8 mouse cellular contexts compared by ENCODE assay signal in genomic region chr13:43480957-43481858, GRCm38 (mm10). TPM values are rescaled to one million over a fixed set of nuclear protein-coding genes. Genes with fewer than 3 reads are reported as not detected.
DNase-seq lines count a peak whose midpoint lies in the region; ATAC-seq and TF ChIP-seq lines count a peak whose summit lies in the region.

TSS of gene Ranbp9 (minus strand) at chr13:43481282.

- peak; percentile 77 for ATAC-seq in erythroblast, adult 5-6 weeks (replicated peaks; ENCODE audit: low FRiP score, poor library complexity, severe bottlenecking)
- ATAC-seq in heart, embryonic 11.5 days (replicated peaks; ENCODE audit: insufficient number of reproducible peaks, low FRiP score, low TSS enrichment) = peak; percentile 84
- ATAC-seq in kidney, embryonic 15.5 days (replicated peaks; ENCODE audit: low FRiP score) = peak; percentile 87
- peak; percentile 85 for ATAC-seq in limb, embryonic 15.5 days (ENCODE audit: insufficient number of reproducible peaks, low FRiP score, low TSS enrichment, low read depth)
- peak; percentile 91 for ATAC-seq in midbrain, postnatal 0 days (ENCODE audit: low FRiP score)

- no peak for TF ChIP-seq CTCF in bone marrow macrophage, adult 2 months (IDR thresholded peaks at IDR 0.05; ENCODE audit: low read depth, low read length)
- peak; percentile 20; the same call in 1 of the 2 replicates for TF ChIP-seq CTCF in midbrain, postnatal 0 days (IDR thresholded peaks at IDR 0.05)

- peak within 1 kb of the TSS; percentile 100 for H3K4me3 ChIP-seq in bone marrow macrophage, adult 2 months (ENCODE audit: insufficient read depth, low read length)
- H3K4me3 ChIP-seq in heart, embryonic 11.5 days (ENCODE audit: low read depth, low read length) = peak within 1 kb of the TSS; percentile 98
- peak within 1 kb of the TSS; percentile 93 for H3K4me3 ChIP-seq in kidney, embryonic 15.5 days (replicated peaks)
- H3K4me3 ChIP-seq in limb, embryonic 15.5 days = peak within 1 kb of the TSS; percentile 77
- peak within 1 kb of the TSS; percentile 94 for H3K4me3 ChIP-seq in midbrain, postnatal 0 days (ENCODE audit: low read depth, low read length)

- H3K36me3 ChIP-seq in heart, embryonic 11.5 days (ENCODE audit: control insufficient read depth, insufficient read depth, low read length) = no peaks in the 10 kb centered on the region
- H3K36me3 ChIP-seq in kidney, embryonic 15.5 days = no peaks in the 10 kb centered on the region
- H3K36me3 ChIP-seq in limb, embryonic 15.5 days = no peaks in the 10 kb centered on the region
- no peaks in the 10 kb centered on the region for H3K36me3 ChIP-seq in midbrain, postnatal 0 days (ENCODE audit: insufficient read depth, low read length)

- peaks cover 16% of the 10 kb centered on the region for H3K4me1 ChIP-seq in bone marrow macrophage, adult 2 months (ENCODE audit: control insufficient read depth, insufficient read depth, low read length)
- H3K4me1 ChIP-seq in heart, embryonic 11.5 days (ENCODE audit: control insufficient read depth, insufficient read depth, low read length) = peaks cover 11% of the 10 kb centered on the region
- H3K4me1 ChIP-seq in kidney, embryonic 15.5 days = peaks cover 27% of the 10 kb centered on the region
- H3K4me1 ChIP-seq in limb, embryonic 15.5 days = peaks cover 13% of the 10 kb centered on the region
- peaks cover 3% of the 10 kb centered on the region; the same call in 1 of the 2 replicates for H3K4me1 ChIP-seq in midbrain, postnatal 0 days (ENCODE audit: insufficient read depth, low read length)

- no peaks in the 10 kb centered on the region for H3K27me3 ChIP-seq in heart, embryonic 11.5 days (ENCODE audit: control insufficient read depth, insufficient read depth, low read length)
- no peaks in the 10 kb centered on the region for H3K27me3 ChIP-seq in kidney, embryonic 15.5 days
- H3K27me3 ChIP-seq in limb, embryonic 15.5 days = no peaks in the 10 kb centered on the region
- no peaks in the 10 kb centered on the region for H3K27me3 ChIP-seq in midbrain, postnatal 0 days (ENCODE audit: insufficient read depth, low read length)

- DNase-seq in B cell, adult 2 months = peak; percentile 72 to 80
- peak; percentile 85 for DNase-seq in midbrain, postnatal 0 days (ENCODE audit: low spot score)
- peak; percentile 63 to 65 for DNase-seq in spleen, postnatal 14 days (ENCODE audit: low spot score in 2 of 2)

- no peak for TF ChIP-seq POLR2A in bone marrow macrophage, adult 2 months (IDR thresholded peaks at IDR 0.05; ENCODE audit: borderline replicate concordance, low read depth, low read length)

- H3K9ac ChIP-seq in heart, embryonic 11.5 days (ENCODE audit: low read depth, low read length) = peak within 1 kb of the TSS; percentile 99
- H3K9ac ChIP-seq in kidney, embryonic 15.5 days = peak within 1 kb of the TSS; percentile 98
- peak within 1 kb of the TSS; percentile 96 for H3K9ac ChIP-seq in limb, embryonic 15.5 days
- peak within 1 kb of the TSS; percentile 97 for H3K9ac ChIP-seq in midbrain, postnatal 0 days (replicated peaks; ENCODE audit: low read length, poor library complexity, severe bottlenecking)

- WGBS in heart, embryonic 11.5 days (ENCODE audit: insufficient replicate concordance) = under 1% methylated on average over 104 of the region's 132 CpGs
- under 1% methylated on average over 101 of the region's 132 CpGs for WGBS in kidney, embryonic 15.5 days
- WGBS in limb, embryonic 15.5 days = under 1% methylated on average over 82 of the region's 132 CpGs
- under 1% methylated on average over 60 of the region's 132 CpGs for WGBS in midbrain, postnatal 0 days

- no peaks in the 10 kb centered on the region for H3K9me3 ChIP-seq in heart, embryonic 11.5 days (replicated peaks; ENCODE audit: control insufficient read depth, low read length)
- H3K9me3 ChIP-seq in kidney, embryonic 15.5 days (replicated peaks) = no peaks in the 10 kb centered on the region
- no peaks in the 10 kb centered on the region for H3K9me3 ChIP-seq in limb, embryonic 15.5 days
- H3K9me3 ChIP-seq in midbrain, postnatal 0 days (ENCODE audit: low read length) = no peaks in the 10 kb centered on the region

- H3K4me2 ChIP-seq in heart, embryonic 11.5 days = peak within 1 kb of the TSS; percentile 78
- peak within 1 kb of the TSS; percentile 66 for H3K4me2 ChIP-seq in kidney, embryonic 15.5 days
- H3K4me2 ChIP-seq in limb, embryonic 15.5 days = peak within 1 kb of the TSS; percentile 69
- H3K4me2 ChIP-seq in midbrain, postnatal 0 days (ENCODE audit: low read depth, low read length, poor library complexity, severe bottlenecking) = peak within 1 kb of the TSS; percentile 78

- peak within 1 kb of the TSS; percentile 99 for H3K27ac ChIP-seq in bone marrow macrophage, adult 2 months (ENCODE audit: insufficient read depth, low read depth, low read length)
- peak within 1 kb of the TSS; percentile 100 for H3K27ac ChIP-seq in heart, embryonic 11.5 days (ENCODE audit: low read depth, low read length)
- H3K27ac ChIP-seq in kidney, embryonic 15.5 days = peak within 1 kb of the TSS; percentile 99
- peak within 1 kb of the TSS; percentile 98 for H3K27ac ChIP-seq in limb, embryonic 15.5 days
- H3K27ac ChIP-seq in midbrain, postnatal 0 days (ENCODE audit: low read depth, low read length) = peak within 1 kb of the TSS; percentile 95

RNA-seq across cellular contexts. Expression of gene Ranbp9, which starts in this region (rescaled TPM):
- 67.9 and 82.6 TPM in 2 replicates for polyA plus RNA-seq in bone marrow macrophage, adult 2 months (2012; ENCODE audit: insufficient read depth, insufficient read length, missing spikeins)
- total RNA-seq in erythroblast, adult 5-6 weeks (2015; ENCODE audit: low replicate concordance) = 35.4 and 65.8 TPM in 2 replicates
- total RNA-seq in erythroblast, adult 5-6 weeks (2017; ENCODE audit: low replicate concordance) = 29.8 and 33.5 TPM in 2 replicates
- polyA plus RNA-seq in heart, embryonic 11.5 days (2014; fragmentation: Nextera tagmentation; extraction: Ambion mirVana) = 8.8 and 12.2 TPM in 2 replicates
- polyA plus RNA-seq in kidney, embryonic 15.5 days (2015; fragmentation: Nextera tagmentation; extraction: Ambion mirVana) = 8.2 and 10.8 TPM in 2 replicates
- polyA plus RNA-seq in limb, embryonic 15.5 days (2015; fragmentation: Nextera tagmentation; extraction: Ambion mirVana) = 8.1 and 8.8 TPM in 2 replicates
- 43.7 and 51.5 TPM in 2 replicates for total RNA-seq in midbrain, postnatal 0 days (2014; rRNA removed)
- polyA plus RNA-seq in midbrain, postnatal 0 days (2015; fragmentation: Nextera tagmentation; extraction: Ambion mirVana) = 9.7 and 11.7 TPM in 2 replicates

Comparison
In these comparisons a context has a peak if more than half of its experiments do, and no peak if none do; other contexts are left out.
1. Peak in every context shown above with its lines: DNase-seq, ATAC-seq, H3K4me3 ChIP-seq and H3K27ac ChIP-seq.